Mouse (Mus musculus): ENCODE measurements around the gene Usp15.
"Not testable (repeated sequence)": the region's sequence is repeated elsewhere in the genome, so short reads cannot be mapped to it uniquely, and the experiment has no call there.

The Usp15 gene

GRCm38 (mm10) chr10:123196835-123197559 is at the start of gene Usp15:
TSS of gene Usp15 (minus strand) at chr10:123196995.
- DNase-seq (ENCODE audit: low read depth in 1 of 2, low spot score in 2 of 2), result peak; percentile 72 to 87

- DNase-seq (ENCODE audit: low read depth in 1 of 2, low spot score in 2 of 2), result no peak
Measured at GRCm38 (mm10) chr10:123229420-123229819, 32.6 kb upstream of the Usp15 start.

GRCm38 (mm10) chr10:123222785-123223184 is 26.0 kb upstream of the Usp15 start:
- no peak for DNase-seq (ENCODE audit: low read depth in 1 of 2, low spot score in 2 of 2)

GRCm38 (mm10) chr10:123209517-123209916 is 12.7 kb upstream of the Usp15 start:
- DNase-seq (ENCODE audit: low read depth in 1 of 2, low spot score in 2 of 2), result no peak

GRCm38 (mm10) chr10:123208336-123208735 is 11.5 kb upstream of the Usp15 start:
- no peak for DNase-seq (ENCODE audit: low read depth in 1 of 2, low spot score in 2 of 2)

- no peak for DNase-seq (ENCODE audit: low read depth in 1 of 2, low spot score in 2 of 2)
Measured at GRCm38 (mm10) chr10:123206074-123206473, 9.3 kb upstream of the Usp15 start.

GRCm38 (mm10) chr10:123205364-123205763 is 8.6 kb upstream of the Usp15 start:
- not testable (repeated sequence) for DNase-seq (ENCODE audit: low read depth in 1 of 2, low spot score in 2 of 2)

GRCm38 (mm10) chr10:123201981-123202758 is 5.4 kb upstream of the Usp15 start:
- DNase-seq (ENCODE audit: low read depth in 1 of 2, low spot score in 2 of 2), result no peak

GRCm38 (mm10) chr10:123201436-123201835 is 4.6 kb upstream of the Usp15 start:
- no peak for DNase-seq (ENCODE audit: low read depth in 1 of 2, low spot score in 2 of 2)

- no peak for DNase-seq (ENCODE audit: low read depth in 1 of 2, low spot score in 2 of 2)
Measured at GRCm38 (mm10) chr10:123200996-123201395, 4.2 kb upstream of the Usp15 start.

GRCm38 (mm10) chr10:123200320-123200659 is 3.5 kb upstream of the Usp15 start:
- DNase-seq (ENCODE audit: low read depth in 1 of 2, low spot score in 2 of 2), result no peak

GRCm38 (mm10) chr10:123199615-123200319 is 3.0 kb upstream of the Usp15 start:
- no peak for DNase-seq (ENCODE audit: low read depth in 1 of 2, low spot score in 2 of 2)

GRCm38 (mm10) chr10:123199119-123199518 is 2.3 kb upstream of the Usp15 start:
- DNase-seq (ENCODE audit: low read depth in 1 of 2, low spot score in 2 of 2), result no peak

- no peak for DNase-seq (ENCODE audit: low read depth in 1 of 2, low spot score in 2 of 2)
Measured at GRCm38 (mm10) chr10:123198183-123198582, 1.4 kb upstream of the Usp15 start.

- peak in 1 of 2 experiments; percentile 23 for DNase-seq (ENCODE audit: low read depth in 1 of 2, low spot score in 2 of 2)
Measured at GRCm38 (mm10) chr10:123195961-123196834, 597 bp downstream of the Usp15 start.

- no peak for DNase-seq (ENCODE audit: low read depth in 1 of 2, low spot score in 2 of 2)
Measured at GRCm38 (mm10) chr10:123195501-123195900, 1.3 kb downstream of the Usp15 start.

GRCm38 (mm10) chr10:123191038-123191437 is 5.8 kb downstream of the Usp15 start:
- no peak for DNase-seq (ENCODE audit: low read depth in 1 of 2, low spot score in 2 of 2)

GRCm38 (mm10) chr10:123187337-123187736 is 9.5 kb downstream of the Usp15 start:
- no peak for DNase-seq (ENCODE audit: low read depth in 1 of 2, low spot score in 2 of 2)

GRCm38 (mm10) chr10:123185907-123186306 is 10.9 kb downstream of the Usp15 start:
- no peak for DNase-seq (ENCODE audit: low read depth in 1 of 2, low spot score in 2 of 2)

GRCm38 (mm10) chr10:123183743-123184142 is 13.1 kb downstream of the Usp15 start:
- no peak for DNase-seq (ENCODE audit: low read depth in 1 of 2, low spot score in 2 of 2)

GRCm38 (mm10) chr10:123183243-123183642 is 13.6 kb downstream of the Usp15 start:
- no peak for DNase-seq (ENCODE audit: low read depth in 1 of 2, low spot score in 2 of 2)
